Mouse (Mus musculus) heart, embryonic 16.5 days (tissue): ENCODE measurements at regions not wholly inside any gene's neighbourhood (a gene's known extent, or its start where the extent isn't known, plus 50 kb on each side); places are given as distances from the start of the nearest gene placed in this dataset.
A peak's percentile ranks its signal among the peaks of the same experiment; 100 is the strongest.

Experiments
- ATAC-seq: fragments of 200-750 bp; cut with Nextera tagmentation; replicated peaks from 2 replicates; pipeline ENCODE4 v1.8.0; 2017; ENCODE audit warnings: moderate number of reproducible peaks; ENCODE audit not compliant: insufficient read depth, low FRiP score; ENCODE audit errors: extremely low read depth
- H3K27ac ChIP-seq: fragments of 300-500 bp; sonication (generic); 2 replicates; pipeline ENCODE4 v1.5.1; 2014; ENCODE audit warnings: mild to moderate bottlenecking, low read length, control low read depth, moderate library complexity
- H3K27me3 ChIP-seq: fragments of 300-500 bp; sonication (generic); 2 replicates; pipeline ENCODE4 v1.6.1; 2014; ENCODE audit warnings: low read length, mixed read lengths; ENCODE audit not compliant: control insufficient read depth, insufficient read depth
- H3K36me3 ChIP-seq: fragments of 300-500 bp; sonication (generic); 2 replicates; pipeline ENCODE4 v1.6.1; 2014; ENCODE audit not compliant: control insufficient read depth, insufficient read depth
- H3K4me1 ChIP-seq: fragments of 300-500 bp; sonication (generic); 2 replicates; pipeline ENCODE4 v1.6.1; 2014; ENCODE audit warnings: low read length, mixed read lengths; ENCODE audit not compliant: control insufficient read depth, insufficient read depth
- H3K4me2 ChIP-seq: fragments of 300-500 bp; sonication (generic); 2 replicates; pipeline ENCODE4 v1.6.1; 2014; ENCODE audit warnings: low read depth, mild to moderate bottlenecking, control low read depth, low read length
- H3K4me3 ChIP-seq: fragments of 300-500 bp; sonication (generic); 2 replicates; pipeline ENCODE4 v1.5.1; 2014; ENCODE audit warnings: mild to moderate bottlenecking, control low read depth, low read length
- H3K9ac ChIP-seq: fragments of 300-500 bp; sonication (generic); 2 replicates; pipeline ENCODE4 v1.6.1; 2014; ENCODE audit warnings: low read length, control low read depth
- H3K9me3 ChIP-seq: fragments of 300-500 bp; sonication (generic); replicated peaks from 2 replicates; pipeline ENCODE4 v1.6.1; 2016; ENCODE audit warnings: low read length; ENCODE audit not compliant: control insufficient read depth
- WGBS: fragments of 180-500 bp; shearing (Covaris S2); extraction: QIAGEN DNeasy Blood & Tissue Kit; methylation state at CpG from one replicate; pipeline ENCODE4 v1.1.7; 2014; 5-methylcytosine and 5-hydroxymethylcytosine counted together

GRCm38 (mm10) chr19:14371360-14371759 lies 226.5 kb downstream of the Tle4 start:
- H3K4me3 ChIP-seq, result no peak overlapping the region
- H3K4me1 ChIP-seq, result no peaks in the 10 kb centered on the region
- 79% methylated on average over 5 of the region's 5 CpGs for WGBS
- H3K27ac ChIP-seq, result no peak overlapping the region
- no peak overlapping the region for H3K4me2 ChIP-seq
- H3K36me3 ChIP-seq, result no peaks in the 10 kb centered on the region
- H3K9me3 ChIP-seq, result no peaks in the 10 kb centered on the region
- no peak for ATAC-seq
- peaks cover 26% of the 10 kb centered on the region for H3K27me3 ChIP-seq
- H3K9ac ChIP-seq, result no peak overlapping the region

- Histone ChIP-seq H3K27me3 (peaks cover 28% of the 10 kb centered on the region), H3K27ac (no peak overlapping the region)
- WGBS, result 77% methylated on average over 4 of the region's 4 CpGs
Measured at GRCm38 (mm10) chr19:14373996-14374395, 223.9 kb downstream of the Tle4 start.

GRCm38 (mm10) chr19:14380898-14381297 lies 217.0 kb downstream of the Tle4 start:
- H3K27me3 ChIP-seq, result peaks cover 25% of the 10 kb centered on the region
- no peak for ATAC-seq
- peaks cover 5% of the 10 kb centered on the region; the same call in 1 of the 2 replicates for H3K4me1 ChIP-seq
- no peaks in the 10 kb centered on the region for H3K36me3 ChIP-seq
- no peaks in the 10 kb centered on the region for H3K9me3 ChIP-seq
- H3K4me2 ChIP-seq, result no peak overlapping the region
- H3K9ac ChIP-seq, result no peak overlapping the region
- H3K27ac ChIP-seq, result no peak overlapping the region
- H3K4me3 ChIP-seq, result no peak overlapping the region

More at GRCm38 (mm10) chr19:14373996-14374395, 223.9 kb downstream of the Tle4 start:
- no peak overlapping the region for H3K4me3 ChIP-seq
- H3K4me2 ChIP-seq, result no peak overlapping the region
- H3K36me3 ChIP-seq, result no peaks in the 10 kb centered on the region
- H3K9me3 ChIP-seq, result no peaks in the 10 kb centered on the region
- no peaks in the 10 kb centered on the region for H3K4me1 ChIP-seq
- ATAC-seq, result no peak
- H3K9ac ChIP-seq, result no peak overlapping the region

DNA sequence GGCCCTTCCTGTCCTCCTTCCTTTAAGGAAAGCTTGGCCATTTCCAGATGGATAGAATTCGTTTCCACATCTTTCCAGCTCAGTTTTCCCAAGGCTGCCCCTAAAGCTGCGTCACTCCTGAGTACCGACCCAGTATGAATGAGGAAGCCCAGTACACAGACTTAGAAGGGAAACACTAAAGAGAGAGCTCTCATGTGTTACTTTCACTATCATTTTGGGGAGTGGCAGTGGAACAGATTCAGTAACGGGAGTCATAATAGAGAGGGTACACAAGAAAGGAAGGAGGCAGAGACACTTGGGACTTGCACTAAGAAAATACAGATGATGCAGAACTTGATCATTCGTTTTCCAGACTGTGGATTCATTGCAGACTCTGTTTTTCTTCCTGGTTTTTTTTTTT lies 210.1 kb downstream of the Tle4 start:
- WGBS, result 62% methylated on average over 5 of the region's 5 CpGs
- peaks cover 42% of the 10 kb centered on the region for H3K27me3 ChIP-seq
- H3K4me1 ChIP-seq, result peaks cover 18% of the 10 kb centered on the region

DNA sequence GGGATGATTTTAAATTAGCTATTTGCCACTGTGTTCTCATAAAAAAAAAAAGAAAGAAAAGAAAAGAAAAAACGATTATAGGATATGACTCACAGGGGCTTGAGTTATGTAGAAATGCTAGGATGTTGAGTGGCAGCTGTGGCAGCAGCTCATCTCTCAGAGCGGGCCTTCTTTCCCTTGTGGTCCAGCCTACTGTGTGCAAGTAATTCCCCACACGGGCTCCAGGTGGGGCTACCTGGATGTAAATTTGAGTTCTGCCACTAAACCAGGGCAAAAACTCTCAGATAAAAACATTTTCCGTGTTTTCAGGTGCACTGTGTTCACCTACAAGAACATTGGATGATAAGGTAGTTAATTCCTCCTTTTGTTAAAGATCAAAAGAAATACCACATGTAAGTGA lies 209.3 kb downstream of the Tle4 start:
- ATAC-seq, result no peak

More for the DNA sequence above, 210.1 kb downstream of the Tle4 start:
- ATAC-seq, result no peak
- no peak overlapping the region for H3K27ac ChIP-seq
- 0 out of 2 replicates have a peak, but pooled peaks cover 2% of the 10 kb centered on the region for H3K9me3 ChIP-seq
- no peak overlapping the region for H3K4me3 ChIP-seq
- no peak overlapping the region for H3K4me2 ChIP-seq
- H3K9ac ChIP-seq, result no peak overlapping the region
- no peaks in the 10 kb centered on the region for H3K36me3 ChIP-seq

GRCm38 (mm10) chr19:14389881-14390837 lies 207.7 kb downstream of the Tle4 start:
- WGBS, result 41% methylated on average over 6 of the region's 6 CpGs
- Histone ChIP-seq H3K9me3 (0 out of 2 replicates have a peak, but pooled peaks cover 2% of the 10 kb centered on the region), H3K36me3 (no peaks in the 10 kb centered on the region), H3K27ac (no peak overlapping the region; the same call in 1 of the 2 replicates), H3K4me1 (peaks cover 18% of the 10 kb centered on the region), H3K27me3 (peaks cover 27% of the 10 kb centered on the region), H3K9ac (no peak overlapping the region), H3K4me2 (no peak overlapping the region), H3K4me3 (no peak overlapping the region)
- peak; percentile 89 for ATAC-seq

More for the DNA sequence above, 209.3 kb downstream of the Tle4 start:
- no peak overlapping the region for H3K4me3 ChIP-seq
- H3K27me3 ChIP-seq, result peaks cover 36% of the 10 kb centered on the region
- no peak overlapping the region for H3K4me2 ChIP-seq
- no peak overlapping the region for H3K27ac ChIP-seq
- no peaks in the 10 kb centered on the region for H3K36me3 ChIP-seq
- WGBS, result 35% methylated on average over 4 of the region's 4 CpGs
- H3K9ac ChIP-seq, result no peak overlapping the region
- H3K9me3 ChIP-seq, result 0 out of 2 replicates have a peak, but pooled peaks cover 2% of the 10 kb centered on the region
- peaks cover 18% of the 10 kb centered on the region for H3K4me1 ChIP-seq

DNA sequence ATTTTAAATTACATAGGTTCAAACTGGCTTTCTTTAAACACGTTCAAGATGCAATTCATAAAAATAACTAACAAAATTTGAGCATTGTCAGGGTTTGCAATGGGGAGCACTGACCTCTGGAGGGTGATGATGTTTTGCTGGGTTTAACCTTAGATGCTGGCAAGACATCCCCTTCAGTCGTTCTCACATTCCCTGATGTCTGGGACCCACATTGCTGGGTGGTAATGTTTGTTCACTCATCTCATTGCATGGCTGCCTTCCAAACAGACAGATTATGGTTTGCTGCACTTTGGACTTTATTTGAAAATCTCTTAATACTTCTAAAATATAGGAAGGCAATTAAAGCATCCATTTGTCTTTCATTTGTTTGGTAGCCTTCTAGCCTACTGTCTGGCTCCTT lies 206.9 kb downstream of the Tle4 start:
- H3K4me1 ChIP-seq, result peaks cover 13% of the 10 kb centered on the region
- H3K27me3 ChIP-seq, result peaks cover 30% of the 10 kb centered on the region
- H3K4me3 ChIP-seq, result no peak overlapping the region
- no peak overlapping the region for H3K27ac ChIP-seq
- WGBS, result 44% methylated on average over 2 of the region's 2 CpGs
- no peak overlapping the region for H3K4me2 ChIP-seq
- H3K9me3 ChIP-seq, result 0 out of 2 replicates have a peak, but pooled peaks cover 2% of the 10 kb centered on the region
- no peaks in the 10 kb centered on the region for H3K36me3 ChIP-seq
- H3K9ac ChIP-seq, result no peak overlapping the region
- ATAC-seq, result no peak
